Mouse (Mus musculus) testis, adult 2 months (tissue): Measurements from ENCODE around the gene Myh1.

ENCODE experiments used
- CTCF ChIP-seq: fragments of 200-500 bp; IDR thresholded peaks from 2 replicates; pipeline ENCODE4 v1.5.1; 2012; ENCODE audit warnings: low read depth, mild to moderate bottlenecking, inconsistent platforms, low read length, moderate library complexity; ENCODE audit not compliant: control insufficient read depth, insufficient read depth, insufficient replicate concordance
- POLR2A ChIP-seq: fragments of 200-500 bp; IDR thresholded peaks from 2 replicates; pipeline ENCODE4 v1.6.1; 2012; ENCODE audit warnings: low read depth, mild to moderate bottlenecking, inconsistent platforms, low read length, moderate library complexity; ENCODE audit not compliant: control insufficient read depth

GRCm38 (mm10) chr11:67160131-67160530 is 39.7 kb upstream of the Myh1 start:
- TF ChIP-seq CTCF (no peak), POLR2A (no peak)
